Mouse (Mus musculus) granulocyte monocyte progenitor cell, adult 5-6 weeks (primary cell): ENCODE measurements at regions not wholly inside any gene's neighbourhood (a gene's known extent, or its start where the extent isn't known, plus 50 kb on each side); places are given as distances from the start of the nearest gene placed in this dataset.
A peak's percentile ranks its signal among the peaks of the same experiment; 100 is the strongest.

Experiments
- ATAC-seq: replicated peaks from 2 replicates; pipeline ENCODE4 v1.8.0; 2016; ENCODE audit warnings: mild to moderate bottlenecking, moderate TSS enrichment, inconsistent platforms; ENCODE audit not compliant: poor library complexity, severe bottlenecking

GRCm38 (mm10) chr6:99991079-99991478 is 264.9 kb upstream of the Prok2 start:
- ATAC-seq: no peak

DNA sequence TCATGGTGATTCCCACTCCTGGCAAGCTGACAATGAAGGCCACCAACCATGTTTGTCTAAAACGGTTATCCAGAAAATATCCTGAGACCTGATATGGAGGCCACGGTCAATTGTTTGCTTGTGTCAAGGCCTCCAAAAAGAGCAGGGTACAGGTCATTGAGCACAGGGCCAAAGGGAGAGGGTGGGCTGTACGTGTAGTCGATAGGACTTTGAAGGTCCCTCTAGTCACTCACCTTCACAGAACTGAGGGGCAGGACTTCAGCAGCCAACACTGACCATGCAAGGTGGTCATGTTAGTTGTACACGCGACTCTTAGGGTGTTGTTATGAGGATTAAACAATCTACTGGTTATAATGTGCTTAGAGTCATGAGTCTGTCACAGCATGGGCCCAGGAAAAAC is 264.4 kb upstream of the Prok2 start:
- ATAC-seq: no peak

DNA sequence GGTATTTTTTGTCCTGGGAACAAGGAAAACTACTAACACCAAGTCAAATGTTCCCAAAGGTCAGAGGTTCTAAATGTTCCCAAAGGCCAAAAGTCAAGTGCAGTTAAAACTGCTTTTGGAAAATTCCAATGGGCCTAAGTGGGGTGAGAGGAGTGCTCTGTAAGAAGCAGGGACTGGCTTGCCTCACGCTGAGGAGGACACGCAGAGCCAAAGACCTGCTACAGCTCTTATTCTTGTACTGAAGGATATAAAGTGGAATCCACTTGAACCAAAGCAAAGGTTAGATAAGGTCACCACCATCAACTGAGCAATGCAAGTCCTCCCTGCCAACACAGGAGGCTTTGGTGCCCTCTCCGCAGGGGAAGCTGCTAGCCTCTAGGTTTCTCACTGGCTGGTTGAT is 260.3 kb upstream of the Prok2 start:
- ATAC-seq: no peak

- ATAC-seq: no peak
These were observed 259.1 kb upstream of the Prok2 start for GRCm38 (mm10) chr6:99985322-99985721.

- ATAC-seq: no peak
These were observed 258.6 kb upstream of the Prok2 start for GRCm38 (mm10) chr6:99984856-99985224.

GRCm38 (mm10) chr6:99984057-99984855 is 258.1 kb upstream of the Prok2 start:
- no peak for ATAC-seq

GRCm38 (mm10) chr6:99979614-99980013 is 253.4 kb upstream of the Prok2 start:
- ATAC-seq: no peak

- ATAC-seq: no peak
These were observed 252.1 kb upstream of the Prok2 start for GRCm38 (mm10) chr6:99978164-99978746.

DNA sequence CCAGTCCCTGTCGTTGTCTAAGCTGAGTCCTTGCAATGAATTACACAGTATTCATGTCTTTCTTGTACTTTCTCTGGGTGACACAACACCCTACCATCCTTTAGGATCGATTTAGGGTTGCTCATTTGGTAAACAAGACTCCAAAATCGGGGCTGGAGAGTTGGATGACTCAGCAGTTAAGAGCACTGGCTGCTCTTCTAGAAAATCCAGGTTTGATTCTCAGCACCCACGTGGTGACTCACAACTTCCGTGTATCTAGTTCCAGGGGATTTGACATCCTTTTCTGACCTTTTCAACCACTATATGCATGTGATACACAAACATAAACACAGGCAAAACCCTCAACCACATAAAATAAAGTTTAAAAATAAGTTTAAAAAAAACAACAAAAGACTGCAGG is 250.0 kb upstream of the Prok2 start:
- no peak for ATAC-seq

GRCm38 (mm10) chr6:99975486-99975885 is 249.3 kb upstream of the Prok2 start:
- ATAC-seq: no peak

- ATAC-seq: no peak
These were observed 248.3 kb upstream of the Prok2 start for GRCm38 (mm10) chr6:99974464-99974863.

DNA sequence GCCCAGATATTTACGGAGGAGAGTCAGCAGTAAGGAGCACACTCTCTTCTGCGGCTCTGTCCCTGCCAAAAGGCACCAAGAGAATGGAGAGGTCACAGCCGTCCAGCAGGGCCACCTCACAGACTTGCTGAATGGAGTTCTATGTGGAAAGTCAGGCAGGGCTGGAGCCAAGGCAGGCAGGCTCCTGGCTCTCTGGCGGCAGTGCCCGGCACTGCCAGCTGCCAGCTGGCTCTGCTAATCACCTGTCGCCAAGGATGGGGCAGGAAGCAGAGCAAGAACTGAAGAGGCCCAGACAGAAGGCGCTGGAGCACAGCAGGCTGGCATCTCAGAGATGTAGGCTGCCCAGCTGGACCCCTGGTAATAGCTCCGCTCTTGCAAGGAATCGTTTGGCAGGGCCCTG is 245.2 kb upstream of the Prok2 start:
- ATAC-seq: no peak

- ATAC-seq: no peak
These were observed 242.7 kb upstream of the Prok2 start for GRCm38 (mm10) chr6:99968889-99969288.

- no peak for ATAC-seq
These were observed 241.3 kb upstream of the Prok2 start for GRCm38 (mm10) chr6:99967465-99967864.

DNA sequence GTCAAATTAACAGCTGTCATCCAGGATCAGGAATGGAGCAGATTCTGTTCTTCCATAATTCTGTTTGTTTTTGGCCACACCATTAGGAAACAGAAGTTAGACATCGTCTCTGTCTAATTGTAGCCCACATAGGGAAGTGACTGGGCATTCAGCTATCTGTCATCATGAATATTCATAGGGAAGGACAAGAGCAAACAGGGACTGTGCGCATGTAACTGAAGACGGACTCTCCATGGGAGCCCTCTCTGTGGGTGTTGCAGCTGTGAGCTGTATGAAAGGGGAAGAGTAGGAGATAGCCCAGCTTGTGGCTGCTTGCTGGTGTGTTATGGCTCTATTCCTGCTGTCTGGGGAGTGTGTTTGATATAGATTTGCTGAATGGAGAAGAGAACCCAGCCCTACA is 238.3 kb upstream of the Prok2 start:
- ATAC-seq: peak; percentile 58

- ATAC-seq: no peak
These were observed 237.8 kb upstream of the Prok2 start for GRCm38 (mm10) chr6:99964007-99964406.

DNA sequence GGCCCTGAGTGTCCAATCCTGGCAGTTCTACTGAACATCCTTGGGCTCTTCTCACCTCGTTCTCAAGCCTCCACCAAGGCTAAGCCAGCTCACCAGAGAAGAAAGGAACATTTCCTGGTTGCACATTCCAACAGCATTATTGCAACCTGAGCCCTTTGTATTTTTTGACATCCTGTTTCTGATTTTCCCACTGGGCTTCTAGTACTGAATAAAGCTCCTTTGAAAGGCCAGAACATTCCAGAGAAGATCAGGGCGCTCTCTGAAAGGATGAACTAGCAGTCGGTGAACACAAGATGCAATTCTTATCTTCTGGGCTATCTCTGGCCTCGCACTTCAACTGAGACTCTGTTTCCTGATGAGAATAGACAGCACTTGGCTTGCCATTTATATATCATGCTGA is 233.2 kb upstream of the Prok2 start:
- no peak for ATAC-seq

DNA sequence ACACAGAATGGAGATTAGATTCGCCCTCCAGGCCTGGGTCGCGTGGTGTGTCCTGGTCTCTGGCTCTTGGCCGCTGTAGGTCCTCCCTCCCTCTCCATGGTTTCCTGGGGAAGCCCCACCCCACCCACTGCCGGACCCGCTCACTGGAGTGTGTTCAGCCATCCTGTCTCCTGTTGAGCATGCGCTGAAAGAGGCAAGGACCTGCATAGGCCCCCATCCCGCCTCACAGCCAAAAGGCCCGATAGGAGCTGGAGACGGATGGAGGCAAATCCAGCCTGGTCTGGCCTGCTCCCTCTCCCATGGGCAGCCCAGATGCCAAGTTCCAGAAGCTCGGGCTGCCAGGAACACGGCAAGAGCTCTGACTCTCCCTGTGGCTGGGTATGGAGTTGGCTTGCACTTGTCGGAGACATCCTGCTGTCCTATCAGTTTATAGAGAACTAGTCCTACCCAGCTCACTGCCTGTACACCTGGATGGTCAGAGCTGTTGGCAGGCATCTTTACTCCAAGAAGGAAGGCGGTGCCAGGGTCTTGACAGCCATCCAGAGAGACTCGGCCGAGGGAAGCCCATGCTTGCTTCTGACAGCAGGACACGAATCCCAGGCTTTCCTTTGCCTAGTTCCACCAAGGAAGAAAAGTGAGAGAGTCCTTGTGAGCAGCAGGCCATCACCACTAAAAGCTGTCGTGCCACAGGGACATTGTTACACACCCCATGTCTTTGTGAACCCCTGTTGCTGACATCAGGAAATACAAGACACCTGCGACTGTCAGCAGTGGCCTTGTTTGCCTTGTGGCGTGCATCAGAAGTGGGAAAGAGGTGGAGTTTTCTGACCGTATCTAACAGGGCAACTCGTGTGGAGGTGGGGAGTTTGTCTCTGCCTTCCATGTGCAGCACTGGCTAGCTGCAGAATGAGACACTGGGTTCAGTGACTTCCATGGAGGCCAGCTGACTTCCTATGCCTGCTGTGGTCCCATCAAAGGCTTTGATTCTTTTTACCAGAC is 228.9 kb upstream of the Prok2 start:
- no peak for ATAC-seq

DNA sequence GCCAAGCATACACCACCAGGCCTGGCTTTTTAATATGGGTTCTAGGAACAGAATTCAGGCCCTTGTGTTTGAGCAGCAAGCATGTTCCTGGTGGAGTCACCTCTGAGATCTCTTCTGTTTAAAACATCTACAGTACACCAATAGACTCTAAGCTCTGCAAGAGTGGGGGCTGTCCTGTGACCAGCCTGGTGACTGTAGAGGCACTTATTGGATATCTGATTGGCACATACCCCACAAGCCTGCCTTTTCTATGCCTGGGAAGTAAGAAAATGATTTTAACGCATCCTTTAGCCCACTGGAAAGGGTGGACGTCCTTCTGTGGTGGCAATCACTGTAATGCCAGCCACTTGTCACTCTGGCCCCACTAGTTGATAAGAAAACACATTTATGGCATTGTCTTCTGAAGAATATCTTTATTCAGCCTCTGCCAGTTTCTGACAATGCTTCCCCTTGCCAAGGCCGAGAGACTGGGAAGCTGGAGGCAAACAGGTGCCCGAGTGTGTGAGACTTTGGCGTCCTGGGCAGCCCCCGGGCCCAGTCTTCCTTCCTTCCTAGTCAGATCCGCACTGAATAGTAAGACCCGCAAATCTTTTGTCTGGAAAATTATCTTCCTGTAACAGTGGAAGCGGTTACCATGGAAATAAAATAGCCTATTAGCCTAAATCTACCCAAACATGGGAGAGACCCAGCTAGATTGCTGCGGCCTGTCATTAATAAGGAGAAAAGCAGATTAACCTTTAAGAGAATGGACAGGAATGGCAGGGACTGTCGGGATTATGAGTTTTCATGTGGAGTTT is 228.0 kb upstream of the Prok2 start:
- ATAC-seq: no peak

- ATAC-seq: no peak
These were observed 224.6 kb upstream of the Prok2 start for GRCm38 (mm10) chr6:99950811-99951210.
